Mouse (Mus musculus): ENCODE data around the gene Tpst1. TPM values are rescaled to one million over a fixed set of nuclear protein-coding genes. Genes with fewer than 3 reads are reported as not detected.

Tpst1 gene
- polyA plus RNA-seq, 1 experiment, result 6.0 TPM

DNA sequence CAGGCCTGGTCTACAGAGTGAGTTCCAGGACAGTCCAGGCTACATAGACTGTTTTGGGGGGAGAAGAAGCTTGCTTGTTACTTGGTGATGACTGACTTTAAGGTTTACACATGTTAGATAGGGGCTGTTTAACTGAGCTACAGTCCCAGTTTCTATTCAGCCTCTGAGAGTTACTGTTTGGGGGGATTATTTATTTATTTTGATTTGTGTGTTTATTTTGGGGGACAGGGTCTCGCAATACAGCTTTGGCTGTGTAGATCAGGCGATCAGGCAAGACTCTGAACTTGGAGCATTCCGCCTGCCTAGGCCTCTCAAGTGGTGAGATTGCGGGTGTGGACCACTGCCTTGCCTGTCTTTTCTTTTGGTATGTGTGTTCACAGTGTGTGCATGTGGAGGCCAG, 99.9 kb downstream of the Tpst1 start:
- Histone ChIP-seq H3K27me3 (replicated peaks) (no peaks in the 10 kb centered on the region), H3K36me3 (replicated peaks; ENCODE audit: low read length) (peaks cover 26% of the 10 kb centered on the region), H3K4me3 (replicated peaks) (peak overlapping the region; percentile 94), H3K4me1 (peaks cover 75% of the 10 kb centered on the region), H3K9me3 (no peaks in the 10 kb centered on the region)
- no peak for TF ChIP-seq FLI1 (IDR thresholded peaks at IDR 0.05; ENCODE audit: low read length)

GRCm38 (mm10) chr5:130177871-130178270, 104.7 kb downstream of the Tpst1 start:
- peak overlapping the region; percentile 46 for H3K4me3 ChIP-seq (replicated peaks)
- H3K9me3 ChIP-seq, result no peaks in the 10 kb centered on the region
- no peak for TF ChIP-seq FLI1 (IDR thresholded peaks at IDR 0.05; ENCODE audit: low read length)
- H3K4me1 ChIP-seq, result peaks cover 91% of the 10 kb centered on the region
- no peaks in the 10 kb centered on the region for H3K27me3 ChIP-seq (replicated peaks)
- peaks cover 46% of the 10 kb centered on the region for H3K36me3 ChIP-seq (replicated peaks; ENCODE audit: low read length)

DNA sequence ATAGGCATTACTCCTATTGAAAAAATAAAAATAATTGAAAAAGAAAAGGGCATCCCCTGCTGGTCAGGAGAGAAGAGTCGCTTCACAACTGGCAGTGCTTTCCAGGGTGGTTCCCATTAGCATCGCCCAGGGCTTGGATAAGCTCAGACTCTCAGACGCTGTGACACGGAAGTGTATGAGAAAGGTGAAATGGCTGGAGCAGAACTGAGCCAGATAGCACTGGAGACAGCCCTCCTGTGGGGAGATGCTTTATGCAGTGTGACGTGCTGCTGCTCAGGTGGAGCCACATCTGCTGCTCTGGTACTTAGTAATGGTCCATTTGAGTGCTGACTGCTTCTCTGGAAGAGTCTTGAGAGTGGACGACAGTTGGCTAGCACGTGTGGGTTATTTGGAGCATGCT, 107.2 kb downstream of the Tpst1 start:
- H3K27me3 ChIP-seq (replicated peaks), result no peaks in the 10 kb centered on the region
- peaks cover 60% of the 10 kb centered on the region for H3K36me3 ChIP-seq (replicated peaks; ENCODE audit: low read length)
- peaks cover 89% of the 10 kb centered on the region for H3K4me1 ChIP-seq
- TF ChIP-seq FLI1 (IDR thresholded peaks at IDR 0.05; ENCODE audit: low read length) (no peak), GATA1 (IDR thresholded peaks at IDR 0.05; ENCODE audit: borderline replicate concordance, low read length) (no peak)
- H3K9me3 ChIP-seq, result no peaks in the 10 kb centered on the region
- no peak overlapping the region for H3K4me3 ChIP-seq (replicated peaks)

DNA sequence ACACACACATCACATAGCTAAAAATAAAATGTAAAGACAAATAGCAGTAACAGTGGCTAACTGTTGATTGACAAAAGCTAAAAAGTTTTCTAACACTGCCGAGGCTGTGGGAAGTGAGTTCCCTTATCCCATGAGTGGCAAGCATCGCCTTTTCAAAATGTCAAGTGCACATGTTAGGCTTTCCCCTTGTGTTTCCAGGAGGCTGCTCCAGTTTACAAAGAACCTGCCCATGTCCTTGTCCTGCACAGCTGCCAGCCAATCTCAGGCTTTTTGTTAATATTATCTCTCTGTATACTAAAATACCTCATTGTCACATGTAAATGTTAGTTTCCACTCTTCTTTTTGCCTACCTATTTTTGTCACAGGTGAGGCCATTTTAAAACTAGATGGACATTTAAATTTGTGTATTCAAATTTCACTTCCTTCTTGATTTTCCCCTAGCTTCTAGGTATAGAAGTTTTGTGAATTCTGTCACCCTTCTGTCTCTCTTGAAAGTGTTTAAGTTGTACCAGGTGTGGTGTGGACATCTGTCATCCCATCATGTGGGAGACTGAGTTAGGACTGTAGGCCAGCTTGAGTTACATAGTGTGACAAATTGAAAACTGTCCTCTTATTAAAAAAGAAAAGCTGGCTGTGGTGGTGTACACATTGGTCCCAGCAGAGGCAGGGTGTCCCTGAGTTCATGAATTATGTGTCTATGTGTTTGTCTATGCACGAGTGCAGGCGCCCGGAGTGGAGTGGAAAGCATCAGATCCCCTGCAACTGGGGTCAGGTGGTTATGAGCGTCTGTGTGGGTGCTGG, 108.8 kb downstream of the Tpst1 start:
- peak overlapping the region; percentile 50 for H3K4me3 ChIP-seq (replicated peaks)
- peaks cover 92% of the 10 kb centered on the region for H3K4me1 ChIP-seq
- H3K36me3 ChIP-seq (replicated peaks; ENCODE audit: low read length), result peaks cover 60% of the 10 kb centered on the region
- TF ChIP-seq GATA1 (IDR thresholded peaks at IDR 0.05; ENCODE audit: borderline replicate concordance, low read length), result no peak
- TF ChIP-seq FLI1 (IDR thresholded peaks at IDR 0.05; ENCODE audit: low read length), result no peak
- H3K9me3 ChIP-seq, result no peaks in the 10 kb centered on the region
- H3K27me3 ChIP-seq (replicated peaks), result no peaks in the 10 kb centered on the region

DNA sequence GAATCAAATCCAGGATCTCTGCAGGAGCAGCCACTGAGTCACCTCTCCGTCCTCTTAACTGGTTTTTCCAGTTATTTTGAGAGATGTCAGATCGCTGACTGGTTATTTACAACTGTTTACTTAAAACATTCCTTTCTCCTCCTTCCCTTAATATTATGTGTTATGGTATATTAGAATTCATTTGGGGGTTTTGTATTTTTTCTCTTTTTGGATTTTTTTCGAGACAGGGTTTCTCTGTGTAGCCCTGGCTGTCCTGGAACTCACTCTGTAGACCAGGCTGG, 109.4 kb downstream of the Tpst1 start:
- Histone ChIP-seq H3K27me3 (replicated peaks) (no peaks in the 10 kb centered on the region), H3K36me3 (replicated peaks; ENCODE audit: low read length) (peaks cover 66% of the 10 kb centered on the region), H3K4me1 (peaks cover 91% of the 10 kb centered on the region), H3K4me3 (replicated peaks) (peak overlapping the region; percentile 50), H3K9me3 (no peaks in the 10 kb centered on the region)
- TF ChIP-seq FLI1 (IDR thresholded peaks at IDR 0.05; ENCODE audit: low read length) (no peak), GATA1 (IDR thresholded peaks at IDR 0.05; ENCODE audit: borderline replicate concordance, low read length) (no peak)

DNA sequence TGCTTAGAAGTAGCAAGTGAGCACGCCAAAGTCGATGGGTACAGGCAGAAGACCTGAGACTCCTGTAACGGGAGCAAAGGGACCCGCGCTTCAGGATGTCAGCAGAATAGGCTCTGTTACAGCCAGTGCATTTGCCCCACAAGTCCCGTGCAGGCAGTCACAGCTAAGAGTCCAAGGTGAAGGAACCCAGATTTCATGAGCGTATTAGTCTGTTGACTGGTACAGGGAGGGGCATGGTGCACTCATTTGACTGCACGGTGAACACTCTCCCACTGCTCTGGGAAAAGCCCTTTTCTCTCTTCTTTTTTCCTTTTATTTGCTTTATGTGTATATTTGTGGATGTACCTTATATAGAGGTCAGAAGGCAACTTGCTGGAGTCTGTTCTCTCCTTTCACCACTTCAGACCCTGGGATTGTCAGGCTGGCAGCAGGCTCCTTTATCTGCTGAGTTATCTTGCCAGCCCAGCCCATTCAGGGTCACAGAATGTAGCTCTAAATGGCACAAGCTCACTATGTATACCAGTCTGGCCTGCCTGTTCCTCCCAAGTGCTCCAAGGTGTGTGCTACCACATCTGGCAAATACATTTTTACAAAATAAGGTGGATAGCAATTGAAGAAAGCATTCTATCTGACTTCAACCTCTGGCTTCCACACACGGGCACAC, 111.2 kb downstream of the Tpst1 start:
- Histone ChIP-seq H3K4me1 (peaks cover 86% of the 10 kb centered on the region), H3K9me3 (no peaks in the 10 kb centered on the region), H3K27me3 (replicated peaks) (no peaks in the 10 kb centered on the region), H3K36me3 (replicated peaks; ENCODE audit: low read length) (peaks cover 79% of the 10 kb centered on the region), H3K4me3 (replicated peaks) (peak overlapping the region; percentile 46)
- TF ChIP-seq GATA1 (IDR thresholded peaks at IDR 0.05; ENCODE audit: borderline replicate concordance, low read length), result no peak

GRCm38 (mm10) chr5:130185312-130185711, 112.2 kb downstream of the Tpst1 start:
- no peak overlapping the region for H3K4me3 ChIP-seq (replicated peaks)
- H3K4me1 ChIP-seq, result peaks cover 81% of the 10 kb centered on the region
- TF ChIP-seq GATA1 (IDR thresholded peaks at IDR 0.05; ENCODE audit: borderline replicate concordance, low read length) (no peak), FLI1 (IDR thresholded peaks at IDR 0.05; ENCODE audit: low read length) (no peak)
- no peaks in the 10 kb centered on the region for H3K9me3 ChIP-seq
- no peaks in the 10 kb centered on the region for H3K27me3 ChIP-seq (replicated peaks)
- H3K36me3 ChIP-seq (replicated peaks; ENCODE audit: low read length), result peaks cover 85% of the 10 kb centered on the region

Other genes with a start within 250 kb of the Tpst1 start
- 17.8 and 32.9 TPM in 2 replicates for gene Sumf2, start 226.3 kb upstream of the Tpst1 start, polyA plus RNA-seq (2012; ENCODE audit: insufficient read depth, low replicate concordance)
- 915 and 1,909 TPM in 2 replicates for gene Chchd2, start 185.9 kb upstream of the Tpst1 start, polyA plus RNA-seq (2012; ENCODE audit: insufficient read depth, low replicate concordance)
- gene Zbed5, start 177.6 kb upstream of the Tpst1 start, polyA plus RNA-seq (2012; ENCODE audit: insufficient read depth, low replicate concordance), result 2.8 TPM in 1 of 2 replicates, not detected in the other
- 0.19 TPM in 1 of 2 replicates, not detected in the other for gene Phkg1, start 174.8 kb upstream of the Tpst1 start, polyA plus RNA-seq (2012; ENCODE audit: insufficient read depth, low replicate concordance)
- gene Nupr1l, start 164.8 kb upstream of the Tpst1 start, polyA plus RNA-seq (2012; ENCODE audit: insufficient read depth, low replicate concordance), result 2.4 TPM in 1 of 2 replicates, not detected in the other
- gene Vkorc1l1, start 131.4 kb upstream of the Tpst1 start, polyA plus RNA-seq (2012; ENCODE audit: insufficient read depth, low replicate concordance), result 3.5 and 13.7 TPM in 2 replicates
- 8.4 and 20.3 TPM in 2 replicates for gene Gusb, start 70.3 kb upstream of the Tpst1 start, polyA plus RNA-seq (2012; ENCODE audit: insufficient read depth, low replicate concordance)
- 16.1 and 48.0 TPM in 2 replicates for gene Asl, start 44.1 kb upstream of the Tpst1 start, polyA plus RNA-seq (2012; ENCODE audit: insufficient read depth, low replicate concordance)
- 11.4 TPM in 1 of 2 replicates, not detected in the other for gene Crcp, start 44.0 kb upstream of the Tpst1 start, polyA plus RNA-seq (2012; ENCODE audit: insufficient read depth, low replicate concordance)
- gene Kctd7, start 71.5 kb downstream of the Tpst1 start, polyA plus RNA-seq (2012; ENCODE audit: insufficient read depth, low replicate concordance), result 4.7 and 5.5 TPM in 2 replicates
- 4.3 and 36.2 TPM in 2 replicates for gene Rabgef1, start 98.5 kb downstream of the Tpst1 start, polyA plus RNA-seq (2012; ENCODE audit: insufficient read depth, low replicate concordance)
- 11.9 and 29.8 TPM in 2 replicates for gene Tmem248, start 143.8 kb downstream of the Tpst1 start, polyA plus RNA-seq (2012; ENCODE audit: insufficient read depth, low replicate concordance)
- 4.5 and 16.0 TPM in 2 replicates for gene Sbds, start 182.2 kb downstream of the Tpst1 start, polyA plus RNA-seq (2012; ENCODE audit: insufficient read depth, low replicate concordance)
- gene Tyw1, start 182.3 kb downstream of the Tpst1 start, polyA plus RNA-seq (2012; ENCODE audit: insufficient read depth, low replicate concordance), result 7.7 TPM in 1 of 2 replicates, not detected in the other